Mouse (Mus musculus) kidney, postnatal 0 days (tissue): ENCODE results near the gene Prkar2a. TPM values are rescaled to one million over a fixed set of nuclear protein-coding genes. Genes with fewer than 3 reads are reported as not detected.
A peak's percentile ranks its signal among the peaks of the same experiment; 100 is the strongest.

Experiments used
- ATAC-seq: fragments of 200-750 bp; cut with Nextera tagmentation; replicated peaks from 2 replicates; pipeline ENCODE4 v1.8.0; 2017; ENCODE audit warnings: low read depth, moderate number of reproducible peaks, moderate TSS enrichment, moderate library complexity; ENCODE audit not compliant: low FRiP score
- DNase-seq: peaks from one replicate; pipeline ENCODE4 v3.0.0-alpha.2; 2016; ENCODE audit warnings: low spot score
- H3K27ac ChIP-seq: fragments of 300-500 bp; sonication (generic); 2 replicates; pipeline ENCODE4 v1.5.1; 2014; ENCODE audit warnings: mild to moderate bottlenecking
- H3K27me3 ChIP-seq: fragments of 300-500 bp; sonication (generic); 2 replicates; pipeline ENCODE4 v1.6.1; 2014; ENCODE audit warnings: low read length, mixed read lengths; ENCODE audit not compliant: insufficient read depth
- H3K36me3 ChIP-seq: fragments of 300-500 bp; sonication (generic); 2 replicates; pipeline ENCODE4 v1.6.1; 2014; ENCODE audit warnings: low read length, mixed read lengths; ENCODE audit not compliant: insufficient read depth
- H3K4me1 ChIP-seq: fragments of 300-500 bp; sonication (generic); replicated peaks from 2 replicates; pipeline ENCODE4 v1.6.1; 2014; ENCODE audit warnings: antibody characterized with exemption, low read length, mixed read lengths; ENCODE audit not compliant: insufficient read depth
- H3K4me2 ChIP-seq: fragments of 300-500 bp; sonication (generic); 2 replicates; pipeline ENCODE4 v1.6.1; 2014; ENCODE audit warnings: mild to moderate bottlenecking, low read length, moderate library complexity, mixed read lengths
- H3K4me3 ChIP-seq: fragments of 300-500 bp; sonication (generic); replicated peaks from 2 replicates; pipeline ENCODE4 v1.5.1; 2014; ENCODE audit warnings: low read depth, low read length
- H3K9ac ChIP-seq: fragments of 300-500 bp; sonication (generic); 2 replicates; pipeline ENCODE4 v1.6.1; 2014; ENCODE audit warnings: low read depth, low read length
- H3K9me3 ChIP-seq: fragments of 300-500 bp; sonication (generic); replicated peaks from 2 replicates; pipeline ENCODE4 v1.6.1; 2016; ENCODE audit warnings: low read length, inconsistent platforms, mixed read lengths
- CTCF ChIP-seq: IDR thresholded peaks from 2 replicates; pipeline ENCODE4 v1.5.1; 2016; ENCODE audit warnings: antibody characterized with exemption, low read depth, mild to moderate bottlenecking, moderate library complexity
- WGBS: fragments of 180-500 bp; shearing (Covaris S2); extraction: QIAGEN DNeasy Blood & Tissue Kit; methylation state at CpG from one replicate; pipeline ENCODE4 v1.1.7; 2014; 5-methylcytosine and 5-hydroxymethylcytosine counted together
- microRNA-seq: library from miRNA; unstranded; fragments of <30 nt; microRNA quantifications from one replicate; pipeline ENCODE4, GENCODE M21; 2016
- polyA plus RNA-seq: library from polyadenylated mRNA; unstranded; fragments of >200 nt; fragmentation: Nextera tagmentation; extraction: Ambion mirVana; gene quantifications from 2 replicates; pipeline ENCODE4 v1.2.1, GENCODE M21; 2015

Prkar2a gene
- polyA plus RNA-seq, 1 experiment from 2014 or later = 18.6 TPM

DNA sequence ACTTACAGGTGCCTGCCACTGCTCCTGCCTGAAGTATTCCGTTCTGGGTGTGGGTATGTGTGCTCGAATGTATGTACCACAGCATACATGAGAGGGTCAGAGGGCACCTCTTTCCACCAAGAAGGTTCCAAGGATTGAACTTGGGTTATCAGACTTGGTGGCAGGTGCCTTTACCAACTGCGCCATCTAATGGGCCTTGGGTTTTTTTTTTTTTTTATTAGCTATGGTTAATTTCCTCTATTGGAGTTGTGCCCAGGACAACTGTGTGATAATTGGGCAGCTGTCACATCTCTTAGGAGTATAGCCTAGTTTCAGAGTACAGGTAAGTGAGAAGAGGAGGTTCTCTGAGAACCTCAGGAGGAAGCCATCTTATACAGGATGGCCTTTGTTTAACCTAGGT lies 110.5 kb downstream of the Prkar2a start:
- Histone ChIP-seq H3K9me3 (no peaks in the 10 kb centered on the region), H3K4me1 (peaks cover 4% of the 10 kb centered on the region), H3K27me3 (no peaks in the 10 kb centered on the region), H3K9ac (no peak overlapping the region), H3K4me2 (no peak overlapping the region), H3K27ac (no peak overlapping the region), H3K4me3 (no peak overlapping the region), H3K36me3 (peaks cover 44% of the 10 kb centered on the region)
- DNase-seq = no peak
- TF ChIP-seq CTCF = peak; percentile 3; the same call in 1 of the 2 replicates
- 80% methylated on average over 3 of the region's 3 CpGs for WGBS
- no peak for ATAC-seq

Small RNA genes within 50 kb of the gene (microRNA-seq; reads per million reads assigned to microRNA genes)
- gene Gm26298 = not detected

Other genes starting within 250 kb of the Prkar2a start
- gene Ccdc71, start 228.8 kb upstream of the Prkar2a start, polyA plus RNA-seq = 49.5 and 55.3 TPM in 2 replicates
- gene Klhdc8b, start 227.7 kb upstream of the Prkar2a start, polyA plus RNA-seq = 31.1 and 33.5 TPM in 2 replicates
- 35.6 and 38.9 TPM in 2 replicates for gene Lamb2, start 209.6 kb upstream of the Prkar2a start, polyA plus RNA-seq
- gene Usp19, start 198.7 kb upstream of the Prkar2a start, polyA plus RNA-seq = 43.8 and 47.4 TPM in 2 replicates
- 87.9 and 94.1 TPM in 2 replicates for gene Qars, start 181.6 kb upstream of the Prkar2a start, polyA plus RNA-seq
- 87.2 and 87.9 TPM in 2 replicates for gene Qrich1, start 172.5 kb upstream of the Prkar2a start, polyA plus RNA-seq
- 118 and 132 TPM in 2 replicates for gene Impdh2, start 129.0 kb upstream of the Prkar2a start, polyA plus RNA-seq
- 67.7 and 69.2 TPM in 2 replicates for gene Ndufaf3, start 121.9 kb upstream of the Prkar2a start, polyA plus RNA-seq
- gene Dalrd3, start 119.4 kb upstream of the Prkar2a start, polyA plus RNA-seq = 102 and 114 TPM in 2 replicates
- gene Wdr6, start 110.6 kb upstream of the Prkar2a start, polyA plus RNA-seq = 67.6 and 75.9 TPM in 2 replicates
- gene P4htm, start 91.6 kb upstream of the Prkar2a start, polyA plus RNA-seq = 8.3 and 8.6 TPM in 2 replicates
- 36.6 and 37.9 TPM in 2 replicates for gene Arih2, start 39.9 kb upstream of the Prkar2a start, polyA plus RNA-seq
- gene Slc25a20, start 27.2 kb upstream of the Prkar2a start, polyA plus RNA-seq = 73.6 and 88.3 TPM in 2 replicates
- 74.6 and 79.5 TPM in 2 replicates for gene Ip6k2, start 94.5 kb downstream of the Prkar2a start, polyA plus RNA-seq
- gene Nckipsd, start 119.1 kb downstream of the Prkar2a start, polyA plus RNA-seq = 11.3 and 13.6 TPM in 2 replicates
- gene Celsr3, start 137.0 kb downstream of the Prkar2a start, polyA plus RNA-seq = 0.06 and 0.11 TPM in 2 replicates
- 10.7 and 12.8 TPM in 2 replicates for gene Slc26a6, start 164.0 kb downstream of the Prkar2a start, polyA plus RNA-seq
- not detected in 2 replicates for gene Tmem89, start 225.3 kb downstream of the Prkar2a start, polyA plus RNA-seq
- 662 and 717 TPM in 2 replicates for gene Uqcrc1, start 247.3 kb downstream of the Prkar2a start, polyA plus RNA-seq